Comparison of ENCODE assay signal across 8 mouse cellular contexts in the genomic region with DNA sequence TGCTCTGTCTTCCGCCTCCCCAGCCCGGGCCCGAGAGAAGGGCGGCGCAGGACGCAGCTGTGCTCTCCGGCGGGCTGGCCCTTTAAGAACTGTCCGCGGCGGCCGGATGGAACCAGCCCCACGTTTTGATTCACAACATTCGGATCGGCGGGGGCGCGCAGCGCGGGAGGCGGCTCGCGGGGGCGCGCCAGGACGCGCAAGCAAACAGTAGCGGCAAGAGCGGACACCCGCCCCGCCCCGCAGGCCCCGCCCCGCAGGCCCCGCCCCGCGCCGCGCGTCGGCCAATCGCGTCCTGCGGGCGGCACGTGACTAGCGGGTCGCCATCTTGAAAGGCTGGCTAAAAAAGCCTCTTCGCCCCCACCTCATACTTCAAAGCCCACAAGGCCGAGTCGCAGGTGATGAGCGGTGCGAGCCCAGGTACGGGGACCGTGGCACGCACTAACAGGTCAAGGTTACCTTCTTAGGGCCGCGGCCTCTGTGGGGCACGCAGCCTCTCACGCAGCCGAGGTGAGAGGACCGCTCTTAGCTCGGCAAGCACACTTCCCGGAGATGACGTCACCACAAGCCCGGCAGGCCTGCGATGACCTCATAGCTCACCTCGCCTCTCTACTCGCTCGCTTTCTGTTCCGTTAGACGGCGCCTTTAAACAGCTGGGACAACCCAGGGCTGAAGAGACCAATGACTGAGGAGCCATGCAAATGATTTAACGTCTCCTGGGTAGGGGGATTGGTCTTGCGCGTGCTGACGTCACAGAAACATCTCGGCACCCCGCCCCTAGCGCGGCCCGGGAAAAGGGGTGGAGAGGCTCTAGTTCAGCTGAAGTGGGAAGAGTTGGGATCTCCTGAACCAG. TPM values are rescaled to one million over a fixed set of nuclear protein-coding genes. Genes with fewer than 3 reads are reported as not detected.
DNase-seq lines count a peak whose midpoint lies in the region; ATAC-seq lines count a peak whose summit lies in the region.

No protein-coding gene starts in this region.

- H3K36me3 ChIP-seq in hindbrain, embryonic 11.5 days (ENCODE audit: control insufficient read depth, insufficient read depth, low read length): peaks cover 7% of the 10 kb centered on the region

- peak overlapping the region; percentile 99 for H3K9ac ChIP-seq in hindbrain, embryonic 11.5 days (ENCODE audit: low read depth, low read length)

- peak overlapping the region; percentile 97 for H3K4me3 ChIP-seq in hindbrain, embryonic 11.5 days (ENCODE audit: low read depth, low read length)

- no peaks in the 10 kb centered on the region for H3K27me3 ChIP-seq in hindbrain, embryonic 11.5 days (ENCODE audit: control insufficient read depth, insufficient read depth, low read length)

- no peaks in the 10 kb centered on the region for H3K9me3 ChIP-seq in hindbrain, embryonic 11.5 days (ENCODE audit: control insufficient read depth, low read length)

- WGBS in hindbrain, embryonic 11.5 days: under 1% methylated on average over 67 of the region's 82 CpGs

- H3K4me2 ChIP-seq in hindbrain, embryonic 11.5 days (replicated peaks; ENCODE audit: low read depth, low read length): peak overlapping the region; percentile 89

- peaks cover 18% of the 10 kb centered on the region for H3K4me1 ChIP-seq in hindbrain, embryonic 11.5 days (replicated peaks; ENCODE audit: control insufficient read depth, insufficient read depth, low read length)

- peak; percentile 99 for DNase-seq in Muller cell, postnatal 12 days (ENCODE audit: inconsistent ontology term)
- peak; percentile 98 for DNase-seq in cerebellum, adult 9-11 months
- DNase-seq in frontal cortex, adult 2 months (ENCODE audit: extremely low spot score in 1 of 2, low spot score in 1 of 2): peak; percentile 94 to 96
- DNase-seq in hindbrain, embryonic 11.5 days (ENCODE audit: low spot score): peak; percentile 99
- peak; percentile 97 to 98 for DNase-seq in layer of hippocampus, postnatal 14 days (ENCODE audit: low spot score in 2 of 2)
- DNase-seq in lung, postnatal 14 days: peak; percentile 97
- peak; percentile 83 for DNase-seq in retina, adult 2 months (ENCODE audit: low read depth, low spot score)
- DNase-seq in thymus, postnatal 36 days: peak; percentile 97

- peak overlapping the region; percentile 97 for H3K27ac ChIP-seq in hindbrain, embryonic 11.5 days (ENCODE audit: low read depth, low read length)

- peak; percentile 92 for ATAC-seq in hindbrain, embryonic 11.5 days (ENCODE audit: low FRiP score)

RNA-seq across cellular contexts. Expression of gene Rnf44, which starts 5.9 kb away (rescaled TPM):
- 133 and 142 TPM in 2 replicates for polyA plus RNA-seq in frontal cortex, adult 2 months (2012; rRNA removed)
- 99.1 and 115 TPM in 2 replicates for polyA plus RNA-seq in hindbrain, embryonic 11.5 days (2014; fragmentation: Nextera tagmentation; extraction: Ambion mirVana)
- 100 to 1,000 TPM; 114 to 115 TPM for total RNA-seq in layer of hippocampus, postnatal 14 days (2021)

RNA-seq across cellular contexts. Expression of gene Cdhr2, which starts 13.5 kb away (rescaled TPM):
- 0.15 and 0.22 TPM in 2 replicates for polyA plus RNA-seq in frontal cortex, adult 2 months (2012; rRNA removed)
- not detected in 2 replicates for polyA plus RNA-seq in hindbrain, embryonic 11.5 days (2014; fragmentation: Nextera tagmentation; extraction: Ambion mirVana)
- under 1 TPM; 0.12 to 0.18 TPM for total RNA-seq in layer of hippocampus, postnatal 14 days (2021)

Comparison
In these comparisons a context has a peak if more than half of its experiments do, and no peak if none do; other contexts are left out.
1. Peak in every context shown above with its lines: DNase-seq, ATAC-seq, H3K4me3 ChIP-seq and H3K27ac ChIP-seq.